Mouse (Mus musculus) thymus, postnatal 25 days (tissue): Measurements from ENCODE around the gene Gprc6a.

Experiments
- DNase-seq: peaks from one replicate; pipeline ENCODE4 v3.0.0; 2022

The Gprc6a gene

GRCm38 (mm10) chr10:51584919-51585318, 46.3 kb downstream of the Gprc6a start:
- no peak for DNase-seq

DNA sequence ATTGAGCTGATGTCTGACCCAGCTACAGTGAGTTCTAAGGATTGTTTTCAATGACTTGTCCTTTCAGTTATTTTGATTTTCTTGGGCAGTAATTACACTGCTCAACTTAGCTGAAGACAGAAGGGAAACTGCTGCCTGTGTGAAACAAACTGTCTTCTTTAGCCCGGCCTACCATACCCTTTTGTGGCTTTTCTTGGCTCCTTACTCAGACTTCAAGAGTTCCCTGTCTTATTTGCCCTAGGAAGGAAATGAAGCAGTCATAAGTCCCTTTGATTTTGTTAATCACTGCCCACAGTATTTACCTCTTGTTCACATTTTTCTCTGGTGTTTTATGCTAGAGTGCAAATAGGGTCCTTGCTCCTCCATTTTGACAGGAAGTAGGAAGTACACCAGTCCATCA, 46.9 kb downstream of the Gprc6a start:
- no peak for DNase-seq

DNA sequence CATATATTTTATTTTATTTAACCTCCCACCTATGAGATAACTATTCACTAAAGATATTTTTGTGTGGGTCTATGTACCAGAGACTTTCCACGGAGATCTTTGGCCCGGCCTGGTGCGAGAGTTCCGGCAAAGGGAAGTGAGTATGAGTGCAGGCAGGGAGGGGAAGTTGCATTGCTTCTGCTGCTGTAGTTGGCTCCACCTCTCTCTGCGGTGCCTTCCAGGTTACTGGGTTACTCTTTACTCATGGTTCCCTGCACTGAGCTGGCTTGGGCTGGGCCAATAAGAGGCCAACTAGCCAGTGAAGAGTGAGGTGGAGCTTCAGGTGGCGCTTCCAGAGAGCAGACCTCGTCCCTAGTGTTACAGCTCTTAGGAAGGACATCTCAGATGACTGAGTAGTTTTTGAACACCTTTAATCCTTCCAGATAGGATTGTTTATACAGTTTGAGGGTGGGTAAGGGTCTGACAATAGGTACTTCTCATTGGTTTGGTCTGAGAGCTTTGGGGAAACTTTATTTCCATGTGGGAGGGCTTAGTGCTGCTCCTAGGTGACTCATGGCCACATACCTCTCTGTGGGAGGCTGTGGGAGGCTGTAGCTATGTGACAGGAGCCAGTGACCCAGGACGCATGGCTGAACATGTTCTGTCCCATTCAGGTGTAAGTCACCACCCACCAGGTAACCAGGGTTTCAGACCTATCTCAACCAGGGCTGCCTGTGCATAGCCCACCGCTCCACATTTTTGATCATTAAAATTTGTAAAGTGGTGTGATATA, 59.9 kb downstream of the Gprc6a start:
- no peak for DNase-seq
